Mouse (Mus musculus) 3T3-L1 (cell line): ENCODE measurements around the gene Prpf6.

Source experiments
- DNase-seq: peaks from one replicate; pipeline ENCODE4 v3.0.0-alpha.2; 2015; ENCODE audit warnings: low read depth, low spot score

The Prpf6 gene

GRCm38 (mm10) chr2:181591528-181592085 is at the start of gene Prpf6:
Gene Prpf6, plus strand, starts transcription at chr2:181591868.
- DNase-seq, result peak; percentile 46

GRCm38 (mm10) chr2:181546142-181546541 is 45.5 kb upstream of the Prpf6 start:
- DNase-seq, result no peak

- DNase-seq, result no peak
Measured at GRCm38 (mm10) chr2:181548227-181548626, 43.4 kb upstream of the Prpf6 start.

GRCm38 (mm10) chr2:181548682-181549081 is 43.0 kb upstream of the Prpf6 start:
- no peak for DNase-seq

- DNase-seq, result no peak
Measured at GRCm38 (mm10) chr2:181550233-181550632, 41.4 kb upstream of the Prpf6 start.

- DNase-seq, result no peak
Measured at GRCm38 (mm10) chr2:181553772-181554171, 37.9 kb upstream of the Prpf6 start.

- no peak for DNase-seq
Measured at GRCm38 (mm10) chr2:181567338-181567737, 24.3 kb upstream of the Prpf6 start.

GRCm38 (mm10) chr2:181568272-181569008 is 23.2 kb upstream of the Prpf6 start:
- DNase-seq, result peak; percentile 70

GRCm38 (mm10) chr2:181569856-181570255 is 21.8 kb upstream of the Prpf6 start:
- no peak for DNase-seq

GRCm38 (mm10) chr2:181570375-181570774 is 21.3 kb upstream of the Prpf6 start:
- no peak for DNase-seq

GRCm38 (mm10) chr2:181570921-181571595 is 20.6 kb upstream of the Prpf6 start:
- peak; percentile 17 for DNase-seq

GRCm38 (mm10) chr2:181571941-181572670 is 19.6 kb upstream of the Prpf6 start:
- no peak for DNase-seq

GRCm38 (mm10) chr2:181572921-181573920 is 18.4 kb upstream of the Prpf6 start:
- DNase-seq, result no peak

GRCm38 (mm10) chr2:181573961-181574360 is 17.7 kb upstream of the Prpf6 start:
- DNase-seq, result no peak

GRCm38 (mm10) chr2:181574921-181575545 is 16.6 kb upstream of the Prpf6 start:
- no peak for DNase-seq

- no peak for DNase-seq
Measured at GRCm38 (mm10) chr2:181576613-181577012, 15.1 kb upstream of the Prpf6 start.

GRCm38 (mm10) chr2:181577126-181577525 is 14.5 kb upstream of the Prpf6 start:
- DNase-seq, result no peak

- DNase-seq, result no peak
Measured at GRCm38 (mm10) chr2:181577981-181578581, 13.6 kb upstream of the Prpf6 start.

GRCm38 (mm10) chr2:181578790-181579618 is 12.7 kb upstream of the Prpf6 start:
- DNase-seq, result no peak
